13 mouse cellular contexts compared by ENCODE assay signal in genomic region chr12:24872689-24873088, GRCm38 (mm10). TPM values are rescaled to one million over a fixed set of nuclear protein-coding genes. Genes with fewer than 3 reads are reported as not detected.
A peak's percentile ranks its signal among the peaks of the same experiment; 100 is the strongest.
DNase-seq lines count a peak whose midpoint lies in the region; ATAC-seq and TF ChIP-seq lines count a peak whose summit lies in the region.
"Had no signal": no experiment of that assay in that cellular context is flagged by ENCODE, and none has a peak within 500 bp of the region (broad histone marks: within the 10 kb centered on the region; RNA-seq: fewer than 3 reads in every experiment).

No protein-coding gene starts in this region.

- intact Hi-C loops in heart, adult 2 months (cut with DNase I) = no loop called here

- no peaks in the 10 kb centered on the region for H3K27me3 ChIP-seq in hindbrain, embryonic 13.5 days
- H3K27me3 ChIP-seq in hindbrain, embryonic 12.5 days = no peaks in the 10 kb centered on the region
- no peaks in the 10 kb centered on the region for H3K27me3 ChIP-seq in midbrain, embryonic 11.5 days (ENCODE audit: control insufficient read depth, insufficient read depth, low read length)
- H3K27me3 ChIP-seq in midbrain, embryonic 10.5 days (ENCODE audit: low read depth, poor library complexity, severe bottlenecking) = no peaks in the 10 kb centered on the region
- no peaks in the 10 kb centered on the region for H3K27me3 ChIP-seq in limb, embryonic 14.5 days (ENCODE audit: control insufficient read depth, insufficient read depth, low read length)
- H3K27me3 ChIP-seq in stomach, postnatal 0 days (ENCODE audit: control insufficient read depth, insufficient read depth, low read length) = no peaks in the 10 kb centered on the region
- no peaks in the 10 kb centered on the region for H3K27me3 ChIP-seq in heart, adult 2 months (ENCODE audit: control insufficient read depth, insufficient read depth, low read length)
- H3K27me3 ChIP-seq: CH12.LX; heart, embryonic 12.5 days had no signal

- peak; percentile 57; the same call in 1 of the 2 replicates for ATAC-seq in hindbrain, embryonic 13.5 days (ENCODE audit: low FRiP score)
- ATAC-seq in hindbrain, embryonic 12.5 days (ENCODE audit: low FRiP score) = no peak
- ATAC-seq in midbrain, embryonic 11.5 days (ENCODE audit: low FRiP score) = 0 out of 2 replicates have a peak, but pooled peaks have one; percentile 33
- ATAC-seq in limb, embryonic 14.5 days (ENCODE audit: low FRiP score, low read depth) = no peak
- no peak for ATAC-seq in stomach, postnatal 0 days (ENCODE audit: low FRiP score, low TSS enrichment)
- ATAC-seq: intestine, embryonic 16.5 days; lung, postnatal 0 days had no signal

- H3K79me2 ChIP-seq in heart, adult 2 months (replicated peaks; ENCODE audit: control insufficient read depth, insufficient read depth, low read length) = peaks cover 2% of the 10 kb centered on the region; the same call in 1 of the 2 replicates

- peaks cover 35% of the 10 kb centered on the region for H3K4me1 ChIP-seq in hindbrain, embryonic 13.5 days (replicated peaks)
- peaks cover 18% of the 10 kb centered on the region for H3K4me1 ChIP-seq in hindbrain, embryonic 12.5 days
- H3K4me1 ChIP-seq in midbrain, embryonic 11.5 days (ENCODE audit: control insufficient read depth, insufficient read depth, low read length) = no peaks in the 10 kb centered on the region; the same call in 1 of the 2 replicates
- H3K4me1 ChIP-seq in midbrain, embryonic 10.5 days = peaks cover 12% of the 10 kb centered on the region
- H3K4me1 ChIP-seq in limb, embryonic 14.5 days (ENCODE audit: control insufficient read depth, insufficient read depth, low read length) = peaks cover 55% of the 10 kb centered on the region
- peaks cover 3% of the 10 kb centered on the region for H3K4me1 ChIP-seq in stomach, postnatal 0 days (replicated peaks; ENCODE audit: control insufficient read depth, insufficient read depth)
- no peaks in the 10 kb centered on the region for H3K4me1 ChIP-seq in heart, adult 2 months (ENCODE audit: control insufficient read depth, insufficient read depth, low read length)

- TF ChIP-seq EP300 in stomach, postnatal 0 days (optimal IDR thresholded peaks at IDR 0.05) = no peak
- TF ChIP-seq EP300 in heart, adult 2 months (IDR thresholded peaks at IDR 0.05; ENCODE audit: insufficient read depth, low read depth, low read length) = no peak

- TF ChIP-seq CTCF in stomach, postnatal 0 days (IDR thresholded peaks at IDR 0.05; ENCODE audit: low read depth) = peak; percentile 30
- no peak for TF ChIP-seq CTCF in heart, adult 2 months (IDR thresholded peaks at IDR 0.05)

- TF ChIP-seq POLR2A in limb, embryonic 14.5 days (IDR thresholded peaks at IDR 0.05; ENCODE audit: borderline replicate concordance, extremely low read depth, insufficient read depth, insufficient read length) = no peak
- TF ChIP-seq POLR2A in heart, adult 2 months (IDR thresholded peaks at IDR 0.05; ENCODE audit: insufficient read depth, low read depth, low read length) = no peak

- no peak overlapping the region for H3K9ac ChIP-seq in hindbrain, embryonic 13.5 days
- no peak overlapping the region for H3K9ac ChIP-seq in hindbrain, embryonic 12.5 days
- H3K9ac ChIP-seq in midbrain, embryonic 11.5 days (ENCODE audit: low read length) = no peak overlapping the region
- no peak overlapping the region for H3K9ac ChIP-seq in limb, embryonic 14.5 days (ENCODE audit: low read depth, low read length, severe bottlenecking)
- no peak overlapping the region for H3K9ac ChIP-seq in stomach, postnatal 0 days (ENCODE audit: low read length)
- no peak overlapping the region for H3K9ac ChIP-seq in heart, adult 2 months (ENCODE audit: low read depth, low read length)
- H3K9ac ChIP-seq: heart, embryonic 12.5 days had no signal

- H3K36me3 ChIP-seq in hindbrain, embryonic 13.5 days = no peaks in the 10 kb centered on the region
- H3K36me3 ChIP-seq in hindbrain, embryonic 12.5 days = no peaks in the 10 kb centered on the region
- no peaks in the 10 kb centered on the region for H3K36me3 ChIP-seq in midbrain, embryonic 11.5 days (ENCODE audit: control insufficient read depth, insufficient read depth, low read length)
- H3K36me3 ChIP-seq in midbrain, embryonic 10.5 days = no peaks in the 10 kb centered on the region
- H3K36me3 ChIP-seq in limb, embryonic 14.5 days (ENCODE audit: control insufficient read depth, insufficient read depth, low read length) = no peaks in the 10 kb centered on the region
- no peaks in the 10 kb centered on the region for H3K36me3 ChIP-seq in stomach, postnatal 0 days (ENCODE audit: control insufficient read depth, insufficient read depth, low read length)
- no peaks in the 10 kb centered on the region for H3K36me3 ChIP-seq in heart, adult 2 months (ENCODE audit: control insufficient read depth, insufficient read depth, low read length)
- H3K36me3 ChIP-seq: heart, embryonic 12.5 days had no signal

- WGBS in hindbrain, embryonic 13.5 days = 77% methylated on average over 10 of the region's 10 CpGs
- 84% methylated on average over 10 of the region's 10 CpGs for WGBS in hindbrain, embryonic 12.5 days
- WGBS in midbrain, embryonic 11.5 days = 83% methylated on average over 10 of the region's 10 CpGs
- 88% methylated on average over 10 of the region's 10 CpGs for WGBS in midbrain, embryonic 10.5 days
- 67% methylated on average over 10 of the region's 10 CpGs for WGBS in limb, embryonic 14.5 days
- WGBS in stomach, postnatal 0 days = 79% methylated on average over 10 of the region's 10 CpGs
- 90% methylated on average over 10 of the region's 10 CpGs for WGBS in heart, adult 2 months

- no peak overlapping the region for H3K4me3 ChIP-seq in hindbrain, embryonic 13.5 days
- no peak overlapping the region for H3K4me3 ChIP-seq in hindbrain, embryonic 12.5 days
- no peak overlapping the region for H3K4me3 ChIP-seq in midbrain, embryonic 11.5 days (ENCODE audit: low read depth, low read length)
- no peak overlapping the region for H3K4me3 ChIP-seq in midbrain, embryonic 10.5 days
- H3K4me3 ChIP-seq in limb, embryonic 14.5 days (replicated peaks; ENCODE audit: low read length) = no peak overlapping the region
- no peak overlapping the region for H3K4me3 ChIP-seq in stomach, postnatal 0 days (ENCODE audit: low read depth, low read length)
- H3K4me3 ChIP-seq in heart, adult 2 months = no peak overlapping the region
- H3K4me3 ChIP-seq: heart, embryonic 12.5 days; myocyte had no signal

- no peak for DNase-seq in midbrain, embryonic 11.5 days (ENCODE audit: low spot score, missing footprints)
- DNase-seq in midbrain, embryonic 10.5 days (ENCODE audit: low spot score) = no peak
- DNase-seq in limb, embryonic 14.5 days (ENCODE audit: low spot score) = no peak
- DNase-seq in stomach, postnatal 0 days (ENCODE audit: low spot score) = no peak
- DNase-seq in heart, adult 2 months = no peak
- DNase-seq: cerebellum, postnatal 14 days had no signal

- H3K9me3 ChIP-seq in hindbrain, embryonic 13.5 days = no peaks in the 10 kb centered on the region
- H3K9me3 ChIP-seq in hindbrain, embryonic 12.5 days (replicated peaks) = no peaks in the 10 kb centered on the region
- H3K9me3 ChIP-seq in midbrain, embryonic 11.5 days (ENCODE audit: control insufficient read depth, low read length) = no peaks in the 10 kb centered on the region
- H3K9me3 ChIP-seq in midbrain, embryonic 10.5 days (replicated peaks) = no peaks in the 10 kb centered on the region
- no peaks in the 10 kb centered on the region for H3K9me3 ChIP-seq in limb, embryonic 14.5 days (ENCODE audit: control insufficient read depth, low read length)
- H3K9me3 ChIP-seq in stomach, postnatal 0 days (ENCODE audit: control insufficient read depth, low read length) = no peaks in the 10 kb centered on the region
- H3K9me3 ChIP-seq: heart, embryonic 12.5 days had no signal

- H3K4me2 ChIP-seq in hindbrain, embryonic 13.5 days = no peak overlapping the region
- no peak overlapping the region for H3K4me2 ChIP-seq in hindbrain, embryonic 12.5 days (replicated peaks)
- no peak overlapping the region for H3K4me2 ChIP-seq in midbrain, embryonic 11.5 days
- H3K4me2 ChIP-seq in limb, embryonic 14.5 days (replicated peaks; ENCODE audit: low read depth, low read length, severe bottlenecking) = no peak overlapping the region
- H3K4me2 ChIP-seq in stomach, postnatal 0 days (replicated peaks; ENCODE audit: low read depth) = no peak overlapping the region
- H3K4me2 ChIP-seq: heart, embryonic 12.5 days had no signal

- H3K27ac ChIP-seq in hindbrain, embryonic 13.5 days = peak overlapping the region; percentile 49; the same call in 1 of the 2 replicates
- H3K27ac ChIP-seq in hindbrain, embryonic 12.5 days = no peak overlapping the region
- no peak overlapping the region for H3K27ac ChIP-seq in midbrain, embryonic 11.5 days (ENCODE audit: low read depth, low read length)
- no peak overlapping the region for H3K27ac ChIP-seq in midbrain, embryonic 10.5 days (replicated peaks)
- H3K27ac ChIP-seq in limb, embryonic 14.5 days (replicated peaks; ENCODE audit: low read depth, low read length) = peak overlapping the region; percentile 55; the same call in 1 of the 2 replicates
- H3K27ac ChIP-seq in stomach, postnatal 0 days (replicated peaks) = no peak overlapping the region
- H3K27ac ChIP-seq in heart, adult 2 months = no peak overlapping the region

RNA-seq across cellular contexts. Expression of gene Mboat2, which starts 42.0 kb away (rescaled TPM):
- 78.1 and 82.0 TPM in 2 replicates for polyA plus RNA-seq in hindbrain, embryonic 13.5 days (2015; fragmentation: Nextera tagmentation; extraction: Ambion mirVana)
- 64.7 and 66.0 TPM in 2 replicates for polyA plus RNA-seq in hindbrain, embryonic 12.5 days (2016; fragmentation: Nextera tagmentation; extraction: Ambion mirVana)
- polyA plus RNA-seq in midbrain, embryonic 11.5 days (2014; fragmentation: Nextera tagmentation; extraction: Ambion mirVana) = 58.3 and 66.9 TPM in 2 replicates
- 49.8 and 56.8 TPM in 2 replicates for polyA plus RNA-seq in midbrain, embryonic 10.5 days (2016; fragmentation: Nextera tagmentation; extraction: Ambion mirVana)
- polyA plus RNA-seq in limb, embryonic 14.5 days (2012; rRNA removed) = 24.7 and 25.2 TPM in 2 replicates
- 66.4 and 70.5 TPM in 2 replicates for polyA plus RNA-seq in limb, embryonic 14.5 days (2014; fragmentation: Nextera tagmentation; extraction: Ambion mirVana)
- polyA plus RNA-seq in stomach, postnatal 0 days (2015; fragmentation: Nextera tagmentation; extraction: Ambion mirVana) = 91.8 and 96.2 TPM in 2 replicates
- 10 to 100 TPM in 1 of 2 experiments, 1 to 10 TPM in 1; 8.4 to 12.3 TPM for total RNA-seq in heart, adult 2 months (2021)
- 3.8 and 16.8 TPM in 2 replicates for polyA plus RNA-seq in heart, adult 2 months (2012; rRNA removed)

Comparison
In these comparisons a context has a peak if more than half of its experiments do, and no peak if none do; other contexts are left out.
1. ATAC-seq: peak in hindbrain, embryonic 13.5 days (single experiment) and midbrain, embryonic 11.5 days (single experiment); none in hindbrain, embryonic 12.5 days (single experiment), limb, embryonic 14.5 days (single experiment) and stomach, postnatal 0 days (single experiment).
2. H3K27ac ChIP-seq: peak in hindbrain, embryonic 13.5 days (single experiment) and limb, embryonic 14.5 days (single experiment); none in hindbrain, embryonic 12.5 days (single experiment), midbrain, embryonic 11.5 days (single experiment), midbrain, embryonic 10.5 days (single experiment), stomach, postnatal 0 days (single experiment) and heart, adult 2 months (single experiment).